Mouse (Mus musculus): ENCODE results near the gene Kifap3.
A peak's percentile ranks its signal among the peaks of the same experiment; 100 is the strongest.

The Kifap3 gene

GRCm38 (mm10) chr1:163893774-163894527, 114.6 kb downstream of the Kifap3 start:
- DNase-seq (ENCODE audit: low spot score), result no peak

DNA sequence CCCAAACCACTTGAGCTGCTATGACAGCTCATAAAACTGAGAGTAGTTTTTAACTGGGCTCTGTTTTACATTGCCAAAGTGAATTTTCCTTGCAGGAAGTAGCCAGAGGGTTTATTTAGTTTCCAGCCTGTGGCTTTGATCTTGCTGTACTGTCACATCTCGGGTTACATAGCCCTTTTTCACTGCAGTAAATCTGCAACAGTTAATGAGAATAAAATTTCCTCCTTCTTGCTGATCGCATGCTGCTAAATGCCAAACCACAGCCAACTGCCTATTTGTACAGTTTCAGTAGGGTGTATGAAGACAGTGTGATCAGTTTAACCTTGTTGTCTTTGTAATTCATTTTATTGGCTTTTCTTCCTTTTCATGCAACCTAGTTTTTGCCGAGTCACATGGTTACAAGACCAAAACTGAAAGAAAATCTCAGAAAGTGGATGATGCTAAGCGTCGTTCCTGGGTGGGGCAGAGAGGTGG, 118.9 kb downstream of the Kifap3 start:
- no peak for DNase-seq (ENCODE audit: low spot score)

GRCm38 (mm10) chr1:163899575-163899974, 120.2 kb downstream of the Kifap3 start:
- DNase-seq (ENCODE audit: low spot score), result no peak

GRCm38 (mm10) chr1:163900168-163900567, 120.8 kb downstream of the Kifap3 start:
- DNase-seq (ENCODE audit: low spot score), result no peak

- no peak for DNase-seq (ENCODE audit: low spot score)
These were observed 124.0 kb downstream of the Kifap3 start for GRCm38 (mm10) chr1:163903411-163903810.

- no peak for DNase-seq (ENCODE audit: low spot score)
These were observed 127.8 kb downstream of the Kifap3 start for GRCm38 (mm10) chr1:163907007-163907811.

DNA sequence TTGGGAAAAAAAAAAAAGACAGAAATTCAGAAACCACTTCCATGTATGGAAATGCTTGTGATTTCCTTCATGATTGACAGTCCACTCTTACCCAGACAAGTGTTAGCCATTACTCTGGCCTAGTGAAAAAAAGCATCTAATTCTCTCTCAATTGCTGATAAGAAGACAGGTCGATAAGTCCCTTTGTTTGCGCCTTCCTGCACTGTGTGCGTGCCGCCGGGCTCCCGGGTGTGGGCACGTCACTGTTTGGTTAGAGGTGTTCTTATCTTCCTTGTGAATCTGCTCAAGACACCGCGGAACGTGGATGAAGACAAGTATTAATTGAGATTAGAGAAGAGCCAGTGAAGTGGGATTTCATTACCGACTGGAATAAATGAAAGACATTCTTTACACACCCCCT, 129.0 kb downstream of the Kifap3 start:
- no peak for DNase-seq (ENCODE audit: low spot score)

DNA sequence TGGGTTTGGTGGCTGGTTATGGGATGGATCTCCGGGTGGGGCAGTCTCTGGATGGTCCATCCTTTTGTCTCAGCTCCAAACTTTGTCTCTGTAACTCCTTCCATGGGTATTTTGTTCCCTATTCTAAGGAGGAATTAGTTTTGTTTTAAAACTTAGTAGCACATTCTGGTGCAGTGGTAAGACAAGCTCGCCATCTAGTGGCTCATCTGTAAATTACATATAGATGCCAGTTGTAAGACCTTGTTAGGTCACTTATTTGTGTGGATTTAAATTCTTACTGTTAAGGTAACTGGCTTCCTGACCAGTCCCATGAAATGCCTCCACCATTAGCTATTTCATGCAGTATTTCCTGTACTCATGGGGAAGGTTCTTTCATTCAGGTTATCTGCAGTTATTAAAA, 131.0 kb downstream of the Kifap3 start:
- peak; percentile 32 for DNase-seq (ENCODE audit: low spot score)

DNA sequence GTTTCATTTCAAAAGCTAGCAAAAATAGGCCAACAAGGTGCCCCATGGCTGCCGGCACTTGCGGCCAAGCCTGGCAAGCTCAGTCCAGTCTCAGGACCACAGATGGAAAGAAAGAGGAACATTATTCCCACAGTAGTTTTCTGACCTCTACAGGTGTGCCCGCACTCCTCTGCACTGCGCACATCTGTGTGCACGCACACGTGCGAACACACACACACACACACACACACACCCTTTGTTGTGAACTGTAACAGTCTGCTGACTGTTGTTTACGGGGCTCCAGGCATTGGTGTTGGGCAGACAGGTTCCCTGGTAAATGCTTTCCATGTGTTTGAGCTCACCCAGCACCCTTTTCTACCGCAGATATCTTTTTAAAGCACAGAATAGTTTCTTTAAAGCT, 131.4 kb downstream of the Kifap3 start:
- no peak for DNase-seq (ENCODE audit: low spot score)

- DNase-seq (ENCODE audit: low spot score), result no peak
These were observed 132.6 kb downstream of the Kifap3 start for GRCm38 (mm10) chr1:163911981-163912380.

DNA sequence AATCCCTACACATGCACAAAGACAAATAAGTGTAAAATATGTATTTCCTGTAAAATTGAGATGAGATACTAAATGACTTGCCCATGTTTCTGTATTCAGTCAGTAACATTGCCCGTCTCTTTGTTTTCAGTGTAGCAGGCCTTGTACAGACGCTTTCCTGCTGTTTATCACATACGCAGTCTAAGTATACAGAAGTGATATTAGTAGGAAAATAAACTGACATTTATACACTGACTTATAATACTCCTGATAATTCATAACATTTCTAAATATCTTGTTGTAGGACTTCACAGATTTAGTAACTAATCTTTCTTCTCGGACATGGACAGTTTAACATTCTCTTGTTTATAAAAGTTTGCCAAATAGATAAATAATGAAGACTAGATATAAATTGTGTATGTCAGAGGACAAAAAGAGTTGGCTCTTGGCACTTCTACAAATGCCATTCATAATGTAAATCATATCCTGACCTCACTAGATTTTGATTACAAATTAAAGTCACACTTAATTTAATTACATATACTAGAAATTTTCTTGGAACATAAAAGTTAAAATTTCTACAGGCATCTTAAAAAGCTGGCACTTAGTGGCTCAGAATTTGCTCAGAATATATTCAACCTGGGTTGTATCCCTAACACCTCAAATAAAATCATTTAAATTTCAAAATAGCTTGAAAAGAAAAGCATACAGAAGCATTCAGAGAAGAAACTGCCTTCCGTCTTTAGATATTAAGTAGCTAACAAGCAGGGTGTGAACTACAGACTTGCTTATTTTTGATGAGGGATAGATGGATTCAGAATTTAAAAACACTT, 138.2 kb downstream of the Kifap3 start:
- DNase-seq (ENCODE audit: low spot score), result no peak

GRCm38 (mm10) chr1:163924093-163924492, 144.7 kb downstream of the Kifap3 start:
- no peak for DNase-seq (ENCODE audit: low spot score)

DNA sequence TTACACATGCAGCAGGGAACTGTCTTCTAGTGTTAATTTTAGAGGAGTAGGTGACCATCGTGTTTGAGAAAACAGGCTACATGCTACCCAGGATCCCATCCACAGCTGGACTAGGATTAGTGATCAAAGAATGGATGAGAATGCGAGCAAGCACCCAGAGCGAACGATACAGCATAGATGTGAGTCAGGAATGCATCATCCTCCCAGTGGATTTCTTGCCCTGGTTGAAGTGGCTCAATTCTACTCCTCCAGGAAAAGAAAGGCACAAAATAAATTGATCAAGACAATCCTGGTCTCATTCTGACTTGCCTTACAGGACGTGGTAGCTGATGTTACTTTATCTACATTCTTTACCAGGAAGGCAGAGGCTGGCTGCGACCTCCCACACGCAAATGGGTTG, 149.5 kb downstream of the Kifap3 start, which contains the start of gene Scyl3:
Gene Scyl3 (plus strand): TSS at position 255 of the 400 bp plus-strand sequence.
- DNase-seq (ENCODE audit: low spot score), result no peak

DNA sequence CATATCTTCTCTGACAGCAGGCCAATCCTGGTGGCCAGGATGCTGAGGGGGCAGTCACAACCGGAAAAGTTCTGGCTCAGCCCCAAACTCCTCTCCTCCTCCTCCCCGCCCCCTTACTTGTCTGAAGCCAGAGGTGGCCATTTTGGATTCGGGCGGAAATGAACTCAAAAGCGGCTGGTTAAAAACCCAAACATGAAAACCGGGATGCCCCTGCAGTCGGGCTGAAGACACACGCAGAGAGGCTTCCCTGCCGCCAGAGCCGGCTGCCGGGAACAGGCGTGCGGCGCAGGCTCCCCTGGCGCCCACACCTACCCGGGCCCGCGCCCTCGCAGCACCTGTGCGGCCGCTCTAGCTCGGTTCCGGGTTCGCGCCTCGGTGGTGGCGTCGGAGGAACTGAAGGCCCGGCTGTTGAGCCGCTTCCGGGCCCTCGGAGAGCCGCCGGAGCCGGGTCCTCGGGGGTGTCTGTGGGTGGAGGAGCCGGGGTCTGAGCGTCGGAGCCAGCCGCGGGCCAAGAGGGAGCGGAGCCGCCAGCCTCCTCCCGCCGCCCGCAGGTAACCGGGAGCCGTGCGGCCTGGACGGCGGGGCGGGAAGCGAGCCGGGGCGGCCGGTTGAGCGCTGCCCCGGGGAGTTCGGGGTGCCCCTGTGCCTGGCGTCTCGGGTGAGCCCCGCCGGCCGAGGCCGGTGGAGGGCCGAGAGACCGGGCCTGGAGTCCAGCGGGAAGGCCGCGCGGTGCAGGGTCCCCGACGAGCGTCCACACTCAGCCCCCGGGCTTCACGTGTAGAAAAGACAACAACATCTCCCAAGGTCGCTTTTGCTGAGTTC, 150.5 kb downstream of the Kifap3 start:
- peak; percentile 83 for DNase-seq (ENCODE audit: low spot score)

DNA sequence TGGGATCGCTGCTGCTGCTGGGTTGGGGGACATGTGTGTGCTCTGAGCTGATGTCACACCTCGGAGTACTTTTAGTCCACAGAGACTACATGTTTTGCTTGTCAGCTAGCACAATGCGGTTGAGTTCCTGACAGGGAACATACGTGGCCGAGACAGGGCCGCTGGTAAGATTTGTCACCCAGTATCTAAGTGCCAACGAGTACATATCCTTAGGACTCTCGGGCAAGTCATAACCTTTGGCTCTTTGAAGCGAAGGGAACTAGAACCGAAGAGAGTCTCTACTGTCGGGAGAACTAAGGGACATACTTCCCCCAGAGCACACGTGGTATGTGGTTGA, 151.0 kb downstream of the Kifap3 start:
- DNase-seq (ENCODE audit: low spot score), result no peak

- no peak for DNase-seq (ENCODE audit: low spot score)
These were observed 152.4 kb downstream of the Kifap3 start for GRCm38 (mm10) chr1:163931801-163932200.

- DNase-seq (ENCODE audit: low spot score), result no peak
These were observed 155.2 kb downstream of the Kifap3 start for GRCm38 (mm10) chr1:163934591-163934990.

- DNase-seq (ENCODE audit: low spot score), result no peak
These were observed 162.7 kb downstream of the Kifap3 start for GRCm38 (mm10) chr1:163942056-163942455.

- no peak for DNase-seq (ENCODE audit: low spot score)
These were observed 174.0 kb downstream of the Kifap3 start for GRCm38 (mm10) chr1:163953396-163953795.

GRCm38 (mm10) chr1:163958036-163958435, 178.7 kb downstream of the Kifap3 start:
- DNase-seq (ENCODE audit: low spot score), result no peak

- DNase-seq (ENCODE audit: low spot score), result no peak
These were observed 184.8 kb downstream of the Kifap3 start for GRCm38 (mm10) chr1:163964008-163964689.
